Mouse (Mus musculus): ENCODE results near the gene Mark2.

DNA sequence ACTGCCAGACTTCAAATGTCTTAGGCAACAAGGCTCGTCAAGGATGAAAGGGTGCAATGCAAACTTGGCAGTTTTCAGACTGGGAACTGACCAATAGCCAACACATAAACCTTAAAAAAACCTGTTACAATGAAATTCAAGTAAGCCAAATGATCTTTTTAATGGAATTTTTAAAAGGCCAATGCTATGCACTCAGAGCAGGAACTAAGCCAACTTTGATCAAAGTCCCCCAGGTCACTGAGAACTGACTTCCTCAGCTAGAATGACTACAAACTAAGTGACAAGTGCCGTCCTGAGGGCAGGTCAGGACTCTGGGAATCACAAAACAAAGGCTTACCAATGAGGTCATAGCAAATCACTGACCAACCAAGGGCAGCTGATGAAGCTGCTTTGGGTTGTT, 21.5 kb downstream of the Mark2 start:
- no peak for TF ChIP-seq CTCF (IDR thresholded peaks at IDR 0.05; ENCODE audit: control insufficient read depth, insufficient read depth, low read length)
- TF ChIP-seq POLR2A (IDR thresholded peaks at IDR 0.05; ENCODE audit: borderline replicate concordance, control insufficient read depth, low read depth, low read length) = no peak
